Mouse (Mus musculus): ENCODE measurements at regions not wholly inside any gene's neighbourhood (a gene's known extent, or its start where the extent isn't known, plus 50 kb on each side); places are given as distances from the start of the nearest gene placed in this dataset.

GRCm38 (mm10) chr8:102421828-102422227, 363.6 kb downstream of the Cdh11 start:
- no peak for DNase-seq (ENCODE audit: low spot score in 2 of 2)

- no peak for DNase-seq (ENCODE audit: low spot score in 2 of 2)
These were observed 370.5 kb downstream of the Cdh11 start for GRCm38 (mm10) chr8:102414931-102415330.

- DNase-seq (ENCODE audit: low spot score in 2 of 2): no peak
These were observed 372.0 kb downstream of the Cdh11 start for GRCm38 (mm10) chr8:102413446-102413845.

- DNase-seq (ENCODE audit: low spot score in 2 of 2): no peak
These were observed 397.9 kb downstream of the Cdh11 start for GRCm38 (mm10) chr8:102387591-102387990.

GRCm38 (mm10) chr8:102345392-102345791, 440.1 kb downstream of the Cdh11 start:
- DNase-seq (ENCODE audit: low spot score in 2 of 2): no peak

- peak; percentile 8 to 23 for DNase-seq (ENCODE audit: low spot score in 2 of 2)
These were observed 452.9 kb downstream of the Cdh11 start for GRCm38 (mm10) chr8:102332511-102332910.

GRCm38 (mm10) chr8:102331151-102331550, 454.3 kb downstream of the Cdh11 start:
- no peak for DNase-seq (ENCODE audit: low spot score in 2 of 2)

GRCm38 (mm10) chr8:102329955-102330354, 455.5 kb downstream of the Cdh11 start:
- no peak for DNase-seq (ENCODE audit: low spot score in 2 of 2)

All from layer of hippocampus, adult 8-10 months (tissue).